Mouse (Mus musculus) kidney, postnatal 25 days (tissue): ENCODE measurements around the gene Dnah3.

ENCODE experiments used
- DNase-seq, 2 experiments: peaks; one replicate each; pipeline ENCODE4 v3.0.0; 2021; ENCODE audit warnings: mixed read lengths in 2 of 2

Dnah3 gene

GRCm38 (mm10) chr7:119937036-119937435 lies 158.0 kb downstream of the Dnah3 start:
- DNase-seq = no peak

DNA sequence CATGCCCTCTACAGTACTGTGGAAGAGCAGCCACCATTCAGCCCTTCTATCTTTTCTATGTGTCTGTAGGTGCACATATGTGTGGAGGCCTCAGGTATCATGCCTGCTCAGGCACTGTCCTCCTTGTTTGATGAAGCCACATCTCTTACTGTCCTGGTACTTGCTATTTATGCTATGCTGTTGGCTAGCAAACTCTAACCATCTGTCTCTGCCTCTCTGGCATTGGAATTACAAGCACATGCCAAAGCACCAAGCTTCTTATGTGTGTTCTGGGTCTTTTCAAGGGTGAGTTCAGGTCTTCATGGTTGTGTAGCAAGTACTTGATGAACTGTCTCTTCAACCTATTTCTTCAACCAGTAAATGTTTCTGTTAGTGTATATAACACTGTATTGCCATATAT lies 158.8 kb downstream of the Dnah3 start:
- no peak for DNase-seq

DNA sequence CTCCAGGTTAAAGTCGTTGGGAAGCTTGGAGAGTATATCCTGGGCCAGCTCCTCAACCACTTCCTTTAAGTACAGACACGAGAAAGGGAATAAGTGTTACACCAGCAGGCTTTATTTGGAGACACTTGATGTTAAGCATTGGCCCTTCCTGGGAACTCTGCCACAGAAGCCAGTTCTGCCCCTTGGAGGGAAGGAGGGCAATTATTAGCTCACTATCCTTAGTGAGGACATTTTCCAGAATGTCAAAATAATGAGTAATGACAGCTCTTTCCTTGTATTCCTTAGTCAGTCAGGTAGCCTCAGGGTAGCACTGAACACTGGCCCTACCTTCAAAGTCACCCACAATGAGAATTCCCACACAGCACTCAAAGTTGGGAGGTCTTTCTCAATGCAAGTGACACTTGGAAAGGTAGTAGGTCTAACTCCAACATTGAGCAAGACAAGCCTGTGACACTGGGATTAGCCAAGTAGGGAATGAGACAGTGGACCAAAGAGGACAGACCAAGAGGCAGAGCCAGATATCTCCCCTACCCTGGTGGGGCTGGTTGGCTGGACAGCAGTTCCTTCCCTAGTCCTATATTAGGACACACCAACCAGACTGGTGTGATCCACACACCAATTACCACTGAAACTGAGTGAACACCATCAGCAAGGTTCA lies 166.2 kb downstream of the Dnah3 start:
- DNase-seq = no peak

GRCm38 (mm10) chr7:119921054-119921453 lies 174.0 kb downstream of the Dnah3 start:
- DNase-seq = no peak

GRCm38 (mm10) chr7:119920457-119920856 lies 174.6 kb downstream of the Dnah3 start:
- no peak for DNase-seq

DNA sequence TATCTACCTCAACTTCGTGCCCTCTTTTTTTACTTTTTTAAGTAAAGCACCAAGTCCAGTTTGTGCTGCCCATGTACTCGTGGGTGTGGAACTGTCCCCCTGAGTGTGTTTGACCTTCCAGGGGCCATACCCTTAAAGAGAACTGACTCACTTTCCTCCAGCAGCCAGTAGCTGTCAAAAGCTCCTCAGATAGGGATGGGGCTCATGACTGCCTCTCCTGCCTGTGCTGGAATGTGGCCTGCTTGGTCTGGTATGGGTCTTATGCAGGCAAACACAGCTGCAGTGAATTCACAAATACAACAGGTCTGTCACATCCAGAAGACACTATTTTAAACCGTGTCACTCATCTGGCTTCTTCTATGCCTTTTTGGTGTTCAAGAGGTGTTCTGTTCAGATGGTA lies 183.4 kb downstream of the Dnah3 start:
- no peak for DNase-seq

GRCm38 (mm10) chr7:119906523-119907215 lies 188.4 kb downstream of the Dnah3 start:
- no peak for DNase-seq

GRCm38 (mm10) chr7:119899386-119900057 lies 195.6 kb downstream of the Dnah3 start:
- no peak for DNase-seq

DNA sequence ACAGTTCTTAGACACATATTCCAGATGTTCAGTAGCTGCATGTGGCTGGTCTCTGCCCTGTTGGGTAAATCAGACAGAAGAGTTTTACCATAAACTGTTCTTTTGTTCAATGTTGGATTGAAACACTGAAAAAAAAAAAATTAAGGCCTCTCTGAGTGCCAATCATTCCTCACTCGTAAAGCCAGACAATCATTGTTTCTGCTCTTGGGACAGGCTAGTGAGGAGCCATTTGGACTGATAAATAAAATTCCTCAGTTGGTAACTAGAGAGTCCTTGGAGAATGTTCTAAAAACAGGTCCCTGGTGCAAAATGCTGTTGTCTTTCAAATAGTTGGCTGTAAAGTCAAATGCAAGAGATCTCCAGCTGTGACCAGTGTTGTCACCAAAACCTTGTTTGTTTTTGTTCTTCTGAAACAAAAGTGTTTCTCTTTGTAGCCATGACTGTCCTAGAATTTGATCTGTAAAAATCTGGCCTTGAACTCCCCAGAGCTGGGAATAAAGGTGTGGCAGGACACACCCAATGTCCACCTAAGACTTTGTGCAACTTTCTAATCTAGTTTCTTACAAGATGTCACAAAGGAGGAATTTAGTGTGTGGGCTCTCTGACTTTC lies 196.7 kb downstream of the Dnah3 start:
- no peak for DNase-seq

GRCm38 (mm10) chr7:119897521-119898109 lies 197.5 kb downstream of the Dnah3 start:
- DNase-seq = no peak

DNA sequence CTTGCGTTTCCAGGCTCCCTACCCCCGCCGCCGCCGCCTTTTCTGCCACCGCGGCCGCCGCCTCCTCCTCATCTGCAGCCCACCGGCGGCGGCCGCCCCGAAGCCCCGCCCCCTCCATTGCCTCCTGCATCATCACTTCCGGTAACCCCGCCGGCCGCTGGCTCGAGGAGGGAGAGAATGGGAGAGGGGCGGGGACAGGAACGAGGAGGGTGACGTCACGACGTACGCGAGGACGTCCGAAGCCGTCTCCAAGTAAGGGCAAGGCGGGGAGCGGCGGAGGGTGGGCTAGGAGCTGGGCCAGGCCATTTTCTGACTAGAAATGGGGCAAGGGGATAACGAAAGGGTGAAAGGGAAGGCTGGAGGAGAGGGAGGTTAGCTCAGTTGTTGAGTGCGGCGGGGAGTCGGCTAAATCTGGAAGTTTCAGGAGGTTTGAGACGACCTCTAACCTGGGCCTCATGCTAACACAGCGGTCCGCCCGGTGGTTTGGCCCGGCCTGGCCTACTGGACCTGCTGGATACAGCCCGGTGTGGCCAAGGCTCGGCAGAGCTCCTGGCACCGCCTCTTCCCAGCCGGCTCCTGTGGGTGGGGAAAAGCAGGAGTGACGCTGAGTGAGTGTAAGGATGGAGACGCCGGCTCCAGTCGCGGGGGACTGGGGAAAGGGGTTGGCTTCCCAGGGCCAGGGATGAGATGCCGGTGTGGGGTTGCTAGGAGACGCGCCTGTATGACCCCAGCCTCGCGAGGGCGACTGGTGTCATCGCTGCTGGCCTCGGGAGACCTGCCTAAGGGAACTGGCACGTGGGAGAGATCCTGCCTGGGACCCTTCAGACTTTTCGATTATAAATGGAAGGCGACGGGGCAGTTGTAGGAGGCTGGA lies 199.2 kb downstream of the Dnah3 start, which contains the start of the genes Lyrm1 and Dcun1d3:
Gene Lyrm1 (plus strand): TSS at position 223 of the 874 bp plus-strand sequence.
Gene Dcun1d3 (minus strand): TSS at position 660 of the 874 bp plus-strand sequence.
- peak; percentile 99 for DNase-seq

- DNase-seq = peak; percentile 29 to 68
Measured at GRCm38 (mm10) chr7:119894818-119895544, 200.1 kb downstream of the Dnah3 start.

DNA sequence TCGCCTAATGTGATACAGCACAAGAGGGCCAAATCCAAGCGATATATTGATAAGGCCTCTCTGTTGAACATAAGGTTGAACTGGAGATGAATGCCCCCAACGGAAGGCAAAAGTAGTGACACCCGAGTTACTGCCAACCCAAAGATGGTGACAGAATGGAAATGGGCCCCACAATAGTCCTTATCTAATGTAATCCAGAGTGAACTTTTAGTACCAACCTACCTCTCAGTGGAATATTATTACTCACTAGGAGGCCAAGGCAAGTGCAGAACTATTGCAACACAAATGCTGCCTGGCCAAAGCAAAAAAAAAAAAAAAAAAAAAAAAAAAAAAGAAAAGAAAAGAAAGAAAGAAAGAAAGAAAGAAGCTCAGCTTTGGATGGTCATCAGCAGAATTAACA lies 202.3 kb downstream of the Dnah3 start:
- DNase-seq = no peak

DNA sequence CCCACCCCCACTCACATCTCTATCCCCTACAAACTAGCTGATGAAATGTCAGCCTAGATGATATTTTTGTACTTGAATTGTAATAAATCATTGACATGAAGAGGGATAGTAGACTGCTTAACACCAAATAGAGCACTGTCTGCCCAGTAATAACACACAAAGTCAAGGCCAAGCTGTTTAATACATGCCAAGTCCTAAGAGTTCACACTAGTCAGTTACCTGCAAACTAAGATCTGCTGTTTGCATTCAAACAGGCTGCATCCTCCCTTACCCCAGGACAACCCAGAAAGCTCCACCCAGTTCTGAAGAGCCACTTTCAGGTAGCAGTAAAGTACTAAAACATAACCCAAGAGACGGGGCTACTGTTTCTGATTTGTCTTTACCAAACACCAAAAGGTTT lies 202.9 kb downstream of the Dnah3 start:
- no peak for DNase-seq

DNA sequence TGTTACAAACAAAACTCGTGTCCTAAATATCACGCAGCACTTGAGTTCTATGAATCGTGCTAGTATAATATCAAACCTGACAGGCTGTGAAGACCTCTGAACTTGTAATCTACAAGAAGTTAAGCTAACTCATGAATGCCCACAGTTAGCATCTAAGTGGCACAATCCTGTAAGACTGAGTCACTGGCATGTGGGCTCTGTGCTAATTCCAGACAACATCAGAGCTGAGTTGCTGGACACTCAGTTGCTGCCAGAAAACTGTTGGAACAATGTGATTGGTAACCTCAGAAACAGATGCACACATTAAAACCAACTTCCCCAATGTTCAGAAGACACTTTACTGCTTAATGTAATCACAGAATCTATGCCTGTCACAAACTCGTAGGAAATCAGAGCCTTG lies 207.2 kb downstream of the Dnah3 start:
- no peak for DNase-seq

GRCm38 (mm10) chr7:119881229-119881628 lies 213.9 kb downstream of the Dnah3 start:
- DNase-seq = no peak

DNA sequence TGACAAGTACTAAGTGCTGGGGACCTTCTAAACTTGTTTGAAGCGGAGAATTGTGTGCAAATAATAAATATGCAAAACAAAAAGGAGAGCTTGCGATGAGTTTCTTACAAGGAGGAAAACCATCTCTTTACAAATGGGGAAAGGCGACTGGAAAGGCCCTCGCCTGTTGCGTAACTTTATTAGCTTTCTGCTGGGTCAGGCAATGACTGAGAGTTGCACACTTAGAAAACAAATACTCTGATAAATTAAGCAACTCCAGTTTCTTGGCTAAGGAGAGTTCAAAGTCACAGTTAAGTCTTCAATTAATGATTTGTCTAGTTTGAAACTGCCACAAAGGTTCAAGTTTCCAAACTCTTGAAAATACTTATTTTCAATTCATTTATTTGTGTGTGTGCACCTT lies 214.7 kb downstream of the Dnah3 start:
- DNase-seq = peak; percentile 47 to 76

GRCm38 (mm10) chr7:119879171-119879570 lies 215.9 kb downstream of the Dnah3 start:
- no peak for DNase-seq

DNA sequence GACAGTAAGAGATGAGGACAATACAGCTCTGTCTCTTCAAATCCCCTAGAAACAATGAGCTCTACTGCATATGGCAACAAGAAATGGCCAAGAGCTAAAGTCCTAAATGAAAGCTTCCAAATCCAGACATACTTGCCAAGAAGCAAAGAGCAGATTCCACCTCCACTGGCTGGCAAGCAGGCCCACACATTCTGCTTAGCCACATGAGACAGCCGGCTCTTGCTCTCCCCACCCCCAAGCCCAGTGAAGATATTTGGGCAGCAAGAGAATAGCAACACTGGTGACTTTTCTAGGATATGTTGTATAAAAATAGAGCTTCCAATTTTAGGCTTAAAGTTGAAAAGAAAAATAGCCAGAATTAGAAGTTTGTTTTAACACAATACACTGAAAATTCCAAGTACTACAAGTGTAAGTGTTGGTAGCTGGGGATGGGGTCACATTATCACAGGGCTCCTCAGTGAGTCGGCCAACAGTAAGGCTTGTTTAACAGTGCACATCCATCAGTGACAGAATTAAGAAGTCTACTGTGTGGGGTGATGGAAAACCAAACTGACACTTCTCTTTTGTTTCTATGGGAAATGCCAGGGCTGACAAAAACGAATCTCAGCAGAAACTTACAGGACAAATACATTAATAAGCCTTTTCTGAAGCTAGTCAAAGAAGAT lies 219.2 kb downstream of the Dnah3 start:
- DNase-seq = peak; percentile 72 to 89

- no peak for DNase-seq
Measured at GRCm38 (mm10) chr7:119873050-119873449, 222.0 kb downstream of the Dnah3 start.
